Mouse (Mus musculus) embryonic facial prominence, embryonic 15.5 days (tissue): ENCODE measurements around the gene Cabin1. TPM values are rescaled to one million over a fixed set of nuclear protein-coding genes. Genes with fewer than 3 reads are reported as not detected.

Source experiments
- ATAC-seq: fragments of 200-750 bp; cut with Nextera tagmentation; 2 replicates; pipeline ENCODE4 v1.8.0; 2017; ENCODE audit warnings: low read depth, moderate TSS enrichment; ENCODE audit not compliant: insufficient number of reproducible peaks, low FRiP score, low TSS enrichment
- H3K27ac ChIP-seq: fragments of 300-500 bp; sonication (generic); replicated peaks from 2 replicates; pipeline ENCODE4 v1.5.1; 2015; ENCODE audit warnings: mild to moderate bottlenecking, inconsistent platforms
- H3K27me3 ChIP-seq: fragments of 300-500 bp; sonication (generic); 2 replicates; pipeline ENCODE4 v1.6.1; 2015; ENCODE audit warnings: inconsistent platforms
- H3K36me3 ChIP-seq: fragments of 300-500 bp; sonication (generic); 2 replicates; pipeline ENCODE4 v1.6.1; 2015; ENCODE audit warnings: mild to moderate bottlenecking, inconsistent platforms
- H3K4me1 ChIP-seq: fragments of 300-500 bp; sonication (generic); 2 replicates; pipeline ENCODE4 v1.6.1; 2015; ENCODE audit warnings: inconsistent platforms
- H3K4me2 ChIP-seq: fragments of 300-500 bp; sonication (generic); replicated peaks from 2 replicates; pipeline ENCODE4 v1.6.1; 2015; ENCODE audit warnings: mild to moderate bottlenecking, inconsistent platforms
- H3K4me3 ChIP-seq: fragments of 300-500 bp; sonication (generic); replicated peaks from 2 replicates; pipeline ENCODE4 v1.5.1; 2015; ENCODE audit warnings: mild to moderate bottlenecking, inconsistent platforms
- H3K9ac ChIP-seq: fragments of 300-500 bp; sonication (generic); 2 replicates; pipeline ENCODE4 v1.6.1; 2015; ENCODE audit warnings: inconsistent platforms
- H3K9me3 ChIP-seq: fragments of 300-500 bp; sonication (generic); replicated peaks from 2 replicates; pipeline ENCODE4 v1.6.1; 2016; ENCODE audit warnings: inconsistent platforms
- WGBS: fragments of 180-500 bp; shearing (Covaris S2); methylation state at CpG from one replicate; pipeline ENCODE4 v1.1.7; 2015; 5-methylcytosine and 5-hydroxymethylcytosine counted together
- polyA plus RNA-seq: library from polyadenylated mRNA; unstranded; fragments of >200 nt; fragmentation: Nextera tagmentation; extraction: Ambion mirVana; gene quantifications from 2 replicates; pipeline ENCODE4 v1.2.1, GENCODE M21; 2015

Gene Cabin1
- polyA plus RNA-seq, 1 experiment from 2014 or later: 30.0 TPM

DNA sequence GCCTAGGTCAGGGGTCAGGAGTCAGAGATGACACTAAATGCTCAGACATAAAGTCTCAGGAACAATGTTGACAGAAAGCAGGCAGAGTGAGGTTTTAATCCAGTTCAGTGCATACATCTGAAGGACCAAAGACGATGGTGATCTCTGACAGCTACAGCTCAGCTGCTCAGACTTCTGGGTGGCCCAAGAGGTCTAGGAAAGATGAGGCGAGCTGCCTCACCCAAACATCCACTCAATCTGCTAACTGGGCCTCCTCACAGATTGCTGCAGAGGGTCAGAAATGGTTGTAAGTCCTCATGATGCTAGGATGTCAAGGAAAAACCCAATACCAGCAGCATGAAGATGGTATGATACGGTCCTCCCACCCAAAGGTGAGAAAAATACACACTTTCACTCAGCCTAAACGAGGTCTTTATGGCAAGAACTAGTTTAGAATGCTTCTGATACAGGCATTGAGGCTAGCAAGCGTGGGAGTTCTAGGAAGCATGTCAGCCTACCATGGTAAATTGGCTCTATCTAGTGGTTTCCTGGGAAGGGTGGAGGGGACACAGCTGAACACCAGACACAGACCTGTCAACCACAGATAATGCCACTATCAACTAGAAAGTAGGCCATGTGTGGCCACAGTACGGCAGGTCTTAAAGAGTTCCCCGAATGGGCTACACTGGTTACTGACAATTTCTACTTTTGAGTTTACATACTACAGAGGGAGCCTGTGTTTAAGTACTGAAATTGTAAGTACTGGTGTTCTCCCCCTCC lies 67.4 kb downstream of the Cabin1 start:
- Histone ChIP-seq H3K4me1 (no peaks in the 10 kb centered on the region), H3K4me2 (no peak overlapping the region), H3K36me3 (peaks cover 61% of the 10 kb centered on the region), H3K4me3 (no peak overlapping the region), H3K27me3 (no peaks in the 10 kb centered on the region), H3K27ac (no peak overlapping the region), H3K9ac (no peak overlapping the region), H3K9me3 (no peaks in the 10 kb centered on the region)
- ATAC-seq: no peak
- 88% methylated on average over 7 of the region's 7 CpGs for WGBS

DNA sequence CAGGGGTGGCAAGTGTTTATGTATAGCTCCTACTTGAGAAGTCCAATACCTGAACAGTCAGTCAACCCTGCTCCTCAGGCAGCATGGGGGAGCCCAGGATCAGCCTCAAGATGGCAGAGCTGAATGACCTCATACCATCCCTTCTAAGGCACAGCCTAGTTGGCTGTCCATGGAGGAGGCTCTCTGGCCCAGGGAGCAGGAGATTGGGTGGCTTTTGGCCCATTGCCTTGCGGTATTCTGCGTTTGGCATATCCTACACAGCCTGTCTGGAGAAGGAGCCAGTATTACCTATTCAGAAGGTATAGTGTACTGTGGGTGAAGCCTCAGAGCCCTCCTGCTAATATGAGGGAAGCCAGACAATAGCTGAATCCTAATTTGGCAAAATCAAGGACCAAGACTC lies 68.6 kb downstream of the Cabin1 start:
- Histone ChIP-seq H3K27me3 (no peaks in the 10 kb centered on the region), H3K9ac (no peak overlapping the region), H3K4me2 (no peak overlapping the region), H3K36me3 (peaks cover 73% of the 10 kb centered on the region), H3K4me1 (no peaks in the 10 kb centered on the region), H3K9me3 (no peaks in the 10 kb centered on the region), H3K4me3 (no peak overlapping the region), H3K27ac (no peak overlapping the region)
- ATAC-seq: no peak
- 93% methylated on average over 2 of the region's 2 CpGs for WGBS

DNA sequence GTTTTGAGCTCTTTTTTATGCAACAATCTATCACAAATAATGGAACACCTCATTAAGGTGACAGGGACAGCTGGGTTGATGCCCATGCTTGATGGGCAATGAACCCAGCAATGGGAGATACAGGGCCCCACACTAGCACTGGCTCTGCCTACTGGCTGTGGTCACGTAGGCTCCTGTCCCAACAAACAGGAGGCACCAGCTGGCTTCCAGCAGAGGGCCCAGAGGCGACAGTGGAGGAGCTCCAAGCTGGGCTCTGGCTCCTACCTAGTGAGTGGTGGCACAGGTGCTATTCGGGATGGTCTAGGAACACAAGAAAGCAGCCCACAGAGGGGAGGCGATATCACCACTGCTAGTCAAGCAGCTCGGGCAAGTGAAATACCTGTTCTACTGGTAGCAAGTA lies 69.1 kb downstream of the Cabin1 start:
- H3K27ac ChIP-seq: no peak overlapping the region
- no peak overlapping the region for H3K4me3 ChIP-seq
- WGBS: 84% methylated on average over 5 of the region's 5 CpGs
- H3K9me3 ChIP-seq: no peaks in the 10 kb centered on the region
- H3K9ac ChIP-seq: no peak overlapping the region
- no peak for ATAC-seq
- peaks cover 74% of the 10 kb centered on the region for H3K36me3 ChIP-seq
- no peaks in the 10 kb centered on the region for H3K4me1 ChIP-seq
- H3K4me2 ChIP-seq: no peak overlapping the region
- H3K27me3 ChIP-seq: no peaks in the 10 kb centered on the region

DNA sequence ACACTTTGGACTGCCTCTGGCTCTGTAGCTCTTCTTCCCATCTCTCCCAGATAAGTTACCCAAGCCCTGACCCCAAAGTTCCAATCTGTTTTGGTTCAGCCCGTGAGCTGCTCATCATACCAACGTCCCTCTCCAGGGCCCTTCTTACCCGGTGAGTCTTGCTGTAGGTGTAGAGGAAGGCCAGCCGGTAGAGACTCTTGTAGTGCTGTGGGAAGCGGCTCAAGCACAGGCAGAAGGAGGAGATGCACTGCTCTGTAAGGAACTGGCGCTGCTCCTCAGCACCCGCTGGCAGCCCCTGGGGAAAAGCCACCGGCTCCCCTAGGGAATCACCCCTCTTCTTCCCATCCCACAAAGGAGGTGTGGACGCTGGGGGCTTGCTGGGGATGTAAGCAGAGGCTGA lies 69.6 kb downstream of the Cabin1 start:
- no peaks in the 10 kb centered on the region for H3K4me1 ChIP-seq
- no peaks in the 10 kb centered on the region for H3K9me3 ChIP-seq
- no peak overlapping the region for H3K27ac ChIP-seq
- no peaks in the 10 kb centered on the region for H3K27me3 ChIP-seq
- no peak for ATAC-seq
- H3K36me3 ChIP-seq: peaks cover 76% of the 10 kb centered on the region
- 93% methylated on average over 9 of the region's 9 CpGs for WGBS
- no peak overlapping the region for H3K4me3 ChIP-seq
- H3K4me2 ChIP-seq: no peak overlapping the region
- no peak overlapping the region for H3K9ac ChIP-seq

- Histone ChIP-seq H3K4me3 (no peak overlapping the region), H3K4me2 (no peak overlapping the region), H3K27me3 (no peaks in the 10 kb centered on the region), H3K27ac (no peak overlapping the region), H3K4me1 (no peaks in the 10 kb centered on the region), H3K36me3 (peaks cover 77% of the 10 kb centered on the region), H3K9ac (no peak overlapping the region), H3K9me3 (no peaks in the 10 kb centered on the region)
- 78% methylated on average over 11 of the region's 11 CpGs for WGBS
- ATAC-seq: no peak
Measured at GRCm38 (mm10) chr10:75693451-75694233, 70.5 kb downstream of the Cabin1 start.

DNA sequence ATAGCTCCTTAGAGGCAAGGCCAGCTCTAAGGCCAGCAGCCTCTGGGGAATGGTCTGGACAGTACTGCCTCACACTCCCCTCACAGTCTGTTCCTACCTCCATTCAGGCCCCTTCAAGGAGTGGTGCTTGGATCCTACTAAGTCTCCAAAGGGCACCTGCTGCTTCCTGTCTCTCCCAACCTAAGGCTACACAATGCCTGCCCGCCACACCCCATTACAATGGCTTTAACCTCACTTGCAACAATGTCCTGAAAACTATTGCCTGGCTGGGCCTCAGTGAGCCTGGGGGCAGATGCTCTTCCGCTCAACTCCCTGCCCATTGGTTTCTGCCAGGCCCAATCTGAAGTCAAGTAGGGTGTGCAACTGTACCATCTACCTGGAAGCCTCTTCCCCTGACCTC lies 75.5 kb downstream of the Cabin1 start:
- no peak overlapping the region for H3K9ac ChIP-seq
- 94% methylated on average over 2 of the region's 2 CpGs for WGBS
- no peak overlapping the region for H3K4me2 ChIP-seq
- no peak for ATAC-seq
- no peak overlapping the region for H3K27ac ChIP-seq
- H3K27me3 ChIP-seq: no peaks in the 10 kb centered on the region
- H3K36me3 ChIP-seq: peaks cover 57% of the 10 kb centered on the region
- H3K9me3 ChIP-seq: no peaks in the 10 kb centered on the region
- no peak overlapping the region for H3K4me3 ChIP-seq
- H3K4me1 ChIP-seq: no peaks in the 10 kb centered on the region

DNA sequence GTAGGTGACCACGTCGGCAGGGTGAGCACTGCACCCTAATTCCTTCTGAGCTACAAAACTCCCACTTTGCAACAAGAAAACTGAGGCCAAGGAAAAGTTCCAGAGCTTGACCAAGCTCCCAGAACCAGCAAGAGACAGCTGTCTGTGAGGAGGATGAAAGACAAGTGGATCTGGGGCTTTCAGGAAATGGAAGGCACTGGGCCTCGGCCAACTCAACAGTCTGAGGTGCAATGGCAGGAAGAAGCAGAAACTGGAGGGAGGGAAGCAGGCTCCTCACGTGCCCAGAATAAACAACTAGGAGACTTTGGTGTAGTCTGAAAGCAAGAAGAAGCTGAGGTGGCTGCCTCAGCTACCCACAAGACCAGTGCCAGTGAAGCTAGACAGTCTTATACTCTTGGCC lies 77.4 kb downstream of the Cabin1 start:
- Histone ChIP-seq H3K27me3 (no peaks in the 10 kb centered on the region), H3K27ac (no peak overlapping the region), H3K9ac (no peak overlapping the region), H3K36me3 (peaks cover 52% of the 10 kb centered on the region), H3K4me3 (no peak overlapping the region), H3K4me1 (no peaks in the 10 kb centered on the region), H3K4me2 (no peak overlapping the region), H3K9me3 (no peaks in the 10 kb centered on the region)
- ATAC-seq: no peak
- 72% methylated on average over 4 of the region's 4 CpGs for WGBS

DNA sequence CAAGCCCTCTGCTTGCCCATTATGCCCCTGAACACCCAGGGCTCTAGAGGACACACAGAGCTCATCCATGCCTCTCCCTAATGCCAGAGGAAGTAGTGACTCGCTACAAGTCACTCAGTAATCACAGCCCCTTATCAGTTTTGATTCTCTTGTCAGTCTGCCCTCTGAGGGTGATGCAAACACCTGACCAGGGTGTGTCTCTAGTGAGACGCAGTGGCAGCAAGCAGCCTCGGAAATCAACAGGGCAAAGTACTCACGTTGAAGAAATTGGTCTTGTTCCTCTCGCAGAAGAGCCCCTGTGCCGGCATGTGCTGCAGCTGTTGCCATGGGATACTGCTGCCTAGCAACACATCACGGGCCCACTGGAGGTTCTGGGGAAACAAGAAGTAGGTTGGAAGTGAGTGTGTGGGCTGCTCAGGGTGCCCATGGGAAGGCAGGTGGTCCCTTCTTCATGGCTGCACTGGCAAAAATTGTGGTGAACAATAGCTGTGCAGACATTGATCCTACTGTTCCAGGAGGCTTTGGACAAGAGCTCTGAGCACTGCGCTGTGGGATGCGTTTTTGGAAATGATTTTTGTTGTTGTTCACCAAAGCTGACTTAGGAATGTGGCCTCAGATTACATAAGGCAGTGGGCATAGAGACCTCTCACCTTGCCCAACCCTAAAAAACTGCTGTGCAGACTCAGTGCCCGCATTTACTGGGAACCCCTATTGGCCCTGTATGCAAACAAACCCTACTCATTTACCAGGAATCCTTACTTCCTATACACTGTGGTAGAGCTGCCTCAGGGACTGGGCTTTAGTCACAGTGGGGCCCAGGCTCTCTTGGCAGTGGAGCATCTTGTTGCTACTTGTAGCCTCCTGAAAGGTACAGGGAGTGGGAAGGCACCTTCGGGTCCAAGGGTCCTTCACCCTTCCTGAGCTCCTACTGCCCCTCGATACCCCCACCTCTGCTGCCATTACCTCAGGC lies 79.8 kb downstream of the Cabin1 start:
- H3K4me3 ChIP-seq: no peak overlapping the region
- no peaks in the 10 kb centered on the region for H3K4me1 ChIP-seq
- H3K27me3 ChIP-seq: no peaks in the 10 kb centered on the region
- 58% methylated on average over 12 of the region's 12 CpGs for WGBS
- no peaks in the 10 kb centered on the region for H3K9me3 ChIP-seq
- H3K27ac ChIP-seq: no peak overlapping the region
- no peak overlapping the region; the same call in 1 of the 2 replicates for H3K9ac ChIP-seq
- peaks cover 41% of the 10 kb centered on the region for H3K36me3 ChIP-seq
- ATAC-seq: no peak
- no peak overlapping the region for H3K4me2 ChIP-seq

GRCm38 (mm10) chr10:75680574-75681001 lies 83.6 kb downstream of the Cabin1 start:
- no peaks in the 10 kb centered on the region for H3K9me3 ChIP-seq
- ATAC-seq: no peak
- WGBS: 89% methylated on average over 9 of the region's 10 CpGs

GRCm38 (mm10) chr10:75679204-75679603 lies 84.9 kb downstream of the Cabin1 start:
- no peaks in the 10 kb centered on the region for H3K9me3 ChIP-seq
- no peak overlapping the region for H3K27ac ChIP-seq
- WGBS: 95% methylated on average over 6 of the region's 6 CpGs
- no peak overlapping the region for H3K4me2 ChIP-seq
- no peak overlapping the region for H3K4me3 ChIP-seq
- no peak overlapping the region for H3K9ac ChIP-seq
- H3K36me3 ChIP-seq: peaks cover 21% of the 10 kb centered on the region
- ATAC-seq: no peak
- no peaks in the 10 kb centered on the region for H3K27me3 ChIP-seq
- H3K4me1 ChIP-seq: peaks cover 25% of the 10 kb centered on the region

More at GRCm38 (mm10) chr10:75680574-75681001, 83.6 kb downstream of the Cabin1 start:
- no peak overlapping the region for H3K4me3 ChIP-seq
- no peak overlapping the region for H3K9ac ChIP-seq
- H3K27ac ChIP-seq: no peak overlapping the region
- peaks cover 25% of the 10 kb centered on the region for H3K4me1 ChIP-seq
- no peaks in the 10 kb centered on the region for H3K27me3 ChIP-seq
- H3K36me3 ChIP-seq: peaks cover 22% of the 10 kb centered on the region
- no peak overlapping the region for H3K4me2 ChIP-seq

- no peaks in the 10 kb centered on the region for H3K27me3 ChIP-seq
- H3K27ac ChIP-seq: peak overlapping the region; percentile 83
- H3K4me2 ChIP-seq: no peak overlapping the region
- peaks cover 25% of the 10 kb centered on the region for H3K4me1 ChIP-seq
- no peak overlapping the region for H3K4me3 ChIP-seq
- peaks cover 13% of the 10 kb centered on the region; the same call in 1 of the 2 replicates for H3K36me3 ChIP-seq
- no peaks in the 10 kb centered on the region for H3K9me3 ChIP-seq
- H3K9ac ChIP-seq: no peak overlapping the region
- 77% methylated on average over 5 of the region's 5 CpGs for WGBS
- no peak for ATAC-seq
Measured at GRCm38 (mm10) chr10:75677989-75678388, 86.2 kb downstream of the Cabin1 start.
